Mouse (Mus musculus) intestine, embryonic 15.5 days (tissue): ENCODE measurements around the gene Agbl1. TPM values are rescaled to one million over a fixed set of nuclear protein-coding genes. Genes with fewer than 3 reads are reported as not detected.
"Not testable (repeated sequence)": the region's sequence is repeated elsewhere in the genome, so short reads cannot be mapped to it uniquely, and the experiment has no call there.

Experiments used
- ATAC-seq: fragments of 200-750 bp; cut with Nextera tagmentation; 2 replicates; pipeline ENCODE4 v1.8.0; 2017; ENCODE audit warnings: moderate TSS enrichment, moderate library complexity
- H3K27ac ChIP-seq: fragments of 300-500 bp; sonication (generic); 2 replicates; pipeline ENCODE4 v1.5.1; 2015; ENCODE audit warnings: mild to moderate bottlenecking, inconsistent platforms
- H3K27me3 ChIP-seq: fragments of 300-500 bp; sonication (generic); replicated peaks from 2 replicates; pipeline ENCODE4 v1.6.1; 2015; ENCODE audit warnings: inconsistent platforms
- H3K36me3 ChIP-seq: fragments of 300-500 bp; sonication (generic); 2 replicates; pipeline ENCODE4 v1.6.1; 2015; ENCODE audit warnings: inconsistent platforms
- H3K4me1 ChIP-seq: fragments of 300-500 bp; sonication (generic); replicated peaks from 2 replicates; pipeline ENCODE4 v1.6.1; 2015; ENCODE audit warnings: inconsistent platforms
- H3K4me2 ChIP-seq: fragments of 300-500 bp; sonication (generic); replicated peaks from 2 replicates; pipeline ENCODE4 v1.6.1; 2015; ENCODE audit warnings: mild to moderate bottlenecking, inconsistent platforms
- H3K4me3 ChIP-seq: fragments of 300-500 bp; sonication (generic); replicated peaks from 2 replicates; pipeline ENCODE4 v1.5.1; 2015; ENCODE audit warnings: inconsistent platforms
- H3K9ac ChIP-seq: fragments of 300-500 bp; sonication (generic); 2 replicates; pipeline ENCODE4 v1.6.1; 2015; ENCODE audit warnings: inconsistent platforms
- H3K9me3 ChIP-seq: fragments of 300-500 bp; sonication (generic); 2 replicates; pipeline ENCODE4 v1.6.1; 2016; ENCODE audit warnings: inconsistent platforms
- whole genome bisulfite sequencing: fragments of 180-500 bp; shearing (Covaris S2); methylation state at CpG from one replicate; pipeline ENCODE4 v1.1.7; 2015; 5-methylcytosine and 5-hydroxymethylcytosine counted together
- polyA plus RNA-seq: library from polyadenylated mRNA; unstranded; fragments of >200 nt; fragmentation: Nextera tagmentation; extraction: Ambion mirVana; gene quantifications from 2 replicates; pipeline ENCODE4 v1.2.1, GENCODE M21; 2015

Gene Agbl1
- polyA plus RNA-seq, 1 experiment from 2014 or later = not detected

DNA sequence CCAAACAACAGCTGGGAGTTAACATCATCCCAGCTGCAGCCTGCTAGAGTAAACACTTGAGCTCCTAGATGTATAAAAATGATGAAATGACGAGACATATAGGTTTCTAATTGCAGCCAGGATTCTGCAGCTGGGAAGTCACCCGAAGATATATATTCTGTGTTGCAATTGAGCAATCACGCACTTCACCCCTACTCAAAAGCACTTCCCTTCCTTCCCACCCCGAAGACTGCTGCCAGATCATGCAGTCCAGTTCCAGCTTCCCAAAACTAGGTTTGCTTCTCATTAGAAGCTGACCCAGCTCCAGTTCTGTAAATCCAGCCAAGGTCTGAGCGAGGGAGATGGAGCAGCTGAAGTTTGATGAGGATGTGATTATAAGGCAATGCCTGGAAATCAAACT is 431.4 kb downstream of the Agbl1 start:
- WGBS = 38% methylated on average over 5 of the region's 5 CpGs
- Histone ChIP-seq H3K9ac (no peak overlapping the region), H3K9me3 (no peaks in the 10 kb centered on the region), H3K4me3 (no peak overlapping the region), H3K36me3 (no peaks in the 10 kb centered on the region), H3K4me2 (no peak overlapping the region), H3K27me3 (no peaks in the 10 kb centered on the region), H3K4me1 (0 out of 2 replicates have a peak, but pooled peaks cover 4% of the 10 kb centered on the region), H3K27ac (0 out of 2 replicates have a peak overlapping the region, but pooled peaks have one; percentile 40)
- ATAC-seq = peak; percentile 78

DNA sequence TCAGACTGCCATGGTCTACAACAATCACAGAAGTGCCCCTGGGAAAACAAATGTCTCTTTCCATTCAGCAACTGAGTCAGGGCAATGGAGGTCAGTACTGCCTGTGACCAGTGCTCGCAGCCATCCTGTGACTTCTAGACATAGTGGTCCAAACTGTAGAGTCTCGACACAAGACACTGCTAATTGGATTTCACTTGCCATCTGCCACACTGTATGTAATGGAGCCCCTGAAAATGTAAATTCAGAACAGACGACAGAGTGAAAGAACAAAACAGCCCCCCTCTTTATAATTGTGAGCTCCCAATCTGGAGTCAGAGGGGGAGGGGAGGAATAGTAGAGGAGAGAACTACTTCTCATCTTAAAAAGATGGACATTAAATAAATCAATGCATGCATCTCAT is 445.2 kb downstream of the Agbl1 start:
- Histone ChIP-seq H3K9ac (no peak overlapping the region), H3K4me2 (no peak overlapping the region), H3K4me1 (no peaks in the 10 kb centered on the region), H3K27me3 (no peaks in the 10 kb centered on the region), H3K9me3 (no peaks in the 10 kb centered on the region), H3K36me3 (no peaks in the 10 kb centered on the region), H3K4me3 (no peak overlapping the region), H3K27ac (no peak overlapping the region)
- 70% methylated on average over 3 of the region's 3 CpGs for WGBS
- ATAC-seq = no peak

DNA sequence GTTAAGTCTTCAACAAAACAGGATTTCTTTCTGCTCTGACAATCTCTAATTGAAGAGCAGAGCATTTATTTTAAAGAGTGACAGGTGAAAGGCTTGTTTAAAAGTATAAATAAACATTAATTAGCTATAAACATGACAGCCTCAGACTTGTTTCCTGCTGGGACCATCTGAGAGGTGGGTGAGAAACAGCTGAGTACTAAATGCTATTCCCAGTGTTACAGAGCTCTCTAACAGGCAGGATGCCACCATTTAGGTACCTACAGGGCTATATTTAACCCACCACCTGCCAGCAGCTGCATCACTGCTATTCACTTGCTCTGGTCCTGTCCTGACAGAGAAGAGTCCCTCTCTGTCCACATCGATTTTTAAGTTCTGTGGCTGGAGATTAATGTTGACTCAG is 471.5 kb downstream of the Agbl1 start:
- H3K27me3 ChIP-seq = no peaks in the 10 kb centered on the region
- 50% methylated on average over 1 of the region's 1 CpGs for WGBS
- H3K4me1 ChIP-seq = no peaks in the 10 kb centered on the region
- ATAC-seq = no peak
- H3K4me2 ChIP-seq = no peak overlapping the region
- no peaks in the 10 kb centered on the region for H3K9me3 ChIP-seq
- no peaks in the 10 kb centered on the region for H3K36me3 ChIP-seq
- no peak overlapping the region for H3K9ac ChIP-seq
- no peak overlapping the region for H3K27ac ChIP-seq
- no peak overlapping the region for H3K4me3 ChIP-seq

DNA sequence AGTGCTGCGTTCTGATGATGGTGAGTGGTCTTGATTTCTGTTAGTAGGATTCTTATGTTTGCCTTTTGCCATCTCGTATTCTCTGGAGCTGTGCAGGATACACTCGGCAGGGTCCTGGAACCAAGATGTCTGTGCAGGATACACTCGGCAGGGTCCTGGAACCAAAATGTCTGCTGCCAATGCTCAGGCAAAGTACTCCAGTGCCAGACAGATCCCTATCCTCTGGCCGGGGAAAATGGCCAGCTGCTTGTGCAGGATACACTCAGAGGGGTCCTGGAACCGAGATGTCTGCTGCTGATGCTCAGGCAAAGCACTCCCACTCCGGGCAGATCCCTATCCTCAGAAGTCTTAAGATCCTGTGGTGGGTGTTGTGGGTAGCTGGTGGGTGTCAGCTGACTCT is 502.5 kb downstream of the Agbl1 start:
- not testable (repeated sequence) for ATAC-seq, H3K4me1 ChIP-seq, H3K4me3 ChIP-seq, H3K9me3 ChIP-seq, H3K4me2 ChIP-seq, H3K27ac ChIP-seq, H3K36me3 ChIP-seq, H3K9ac ChIP-seq, H3K27me3 ChIP-seq
- WGBS = 91% methylated on average over 7 of the region's 7 CpGs

DNA sequence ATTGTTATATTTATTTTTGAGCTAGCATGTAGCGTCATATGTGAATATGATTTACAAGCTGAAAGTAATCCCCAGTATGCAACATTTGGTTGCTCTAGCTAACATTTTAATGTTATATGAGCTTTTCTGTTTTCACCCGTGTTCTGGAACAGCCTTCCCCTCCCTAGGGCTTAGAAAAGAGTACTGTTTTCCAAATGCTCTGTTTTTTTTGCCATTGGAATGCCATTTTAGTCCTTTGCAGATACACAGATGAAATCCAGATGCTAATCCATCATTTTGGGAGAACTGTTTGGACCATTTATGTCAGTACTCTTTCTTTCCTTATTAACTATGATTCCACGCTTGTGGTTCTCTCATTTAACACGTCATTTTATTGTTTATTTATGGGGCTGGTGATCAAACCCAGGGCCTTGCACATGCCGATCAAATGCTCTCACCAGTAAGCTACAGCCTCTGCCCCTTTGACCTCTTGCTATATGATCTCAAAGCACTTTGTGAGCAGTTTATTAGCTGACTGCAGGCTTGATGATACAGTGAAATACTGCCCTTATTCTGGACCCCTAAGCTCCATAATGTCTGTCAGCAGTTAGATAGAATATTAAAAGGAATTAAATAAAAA is 547.7 kb downstream of the Agbl1 start:
- Histone ChIP-seq H3K4me3 (no peak overlapping the region), H3K4me2 (no peak overlapping the region), H3K9ac (no peak overlapping the region), H3K27ac (no peak overlapping the region), H3K27me3 (no peaks in the 10 kb centered on the region), H3K4me1 (no peaks in the 10 kb centered on the region), H3K9me3 (no peaks in the 10 kb centered on the region), H3K36me3 (no peaks in the 10 kb centered on the region)
- ATAC-seq = no peak
- WGBS = 21% methylated on average over 5 of the region's 5 CpGs

DNA sequence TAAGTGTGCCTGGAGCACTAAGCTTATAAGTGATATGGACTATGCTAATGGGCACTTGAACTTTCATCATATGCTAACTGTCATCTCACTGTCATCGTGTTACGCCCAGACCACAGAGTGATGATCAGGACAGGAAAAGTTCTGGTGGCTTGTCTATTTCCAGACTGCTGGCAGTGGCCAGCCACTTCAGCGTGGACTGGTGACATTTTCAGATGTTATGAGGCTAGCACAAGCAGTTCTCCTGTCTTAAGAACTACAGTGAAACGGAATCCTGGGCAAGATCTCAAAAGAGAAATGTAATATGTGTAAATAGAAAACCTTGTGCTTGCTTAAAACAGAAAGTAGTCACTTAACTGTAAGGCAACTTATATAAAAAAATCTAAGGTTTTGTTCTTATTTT is 550.8 kb downstream of the Agbl1 start:
- Histone ChIP-seq H3K4me2 (no peak overlapping the region), H3K36me3 (no peaks in the 10 kb centered on the region), H3K9me3 (no peaks in the 10 kb centered on the region), H3K4me3 (no peak overlapping the region), H3K4me1 (no peaks in the 10 kb centered on the region), H3K27me3 (no peaks in the 10 kb centered on the region), H3K9ac (no peak overlapping the region), H3K27ac (no peak overlapping the region)
- WGBS = 79% methylated on average over 4 of the region's 4 CpGs
- ATAC-seq = no peak

DNA sequence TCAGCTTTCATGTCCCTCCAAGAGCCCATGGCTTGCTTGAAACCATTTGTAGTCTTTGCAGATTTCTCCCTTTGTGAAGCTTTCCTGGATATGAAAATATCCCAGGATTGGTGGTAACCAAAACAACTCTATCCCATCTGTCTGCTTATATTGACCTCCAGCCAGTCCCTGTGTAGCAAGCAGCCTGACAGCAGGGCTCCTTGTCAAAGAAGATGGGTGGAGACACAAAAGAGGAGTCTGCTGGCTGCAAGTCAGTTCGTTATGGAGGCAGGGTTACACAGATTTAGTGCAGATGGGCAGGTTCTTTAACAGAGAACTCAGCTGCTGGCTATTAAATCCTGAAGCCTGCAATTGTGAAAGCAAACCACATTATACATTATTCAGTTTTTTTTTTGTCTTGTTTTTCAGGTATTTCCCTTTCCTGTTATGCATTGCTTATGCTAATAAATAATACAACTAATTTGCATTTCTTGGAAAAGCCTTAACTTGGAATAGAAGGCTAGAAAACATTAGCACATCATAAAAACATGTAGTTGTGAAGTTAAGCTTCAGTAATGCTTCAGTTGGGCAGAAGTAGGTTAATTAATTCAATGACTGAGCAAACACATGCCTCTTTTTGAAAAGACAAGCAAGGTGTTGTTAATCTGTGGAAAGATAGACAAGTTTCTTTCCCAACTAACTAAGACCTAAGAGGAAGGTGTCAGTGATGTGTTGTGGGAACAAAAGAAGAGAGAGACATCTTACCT is 559.0 kb downstream of the Agbl1 start:
- Histone ChIP-seq H3K4me3 (no peak overlapping the region), H3K27ac (no peak overlapping the region), H3K9ac (no peak overlapping the region), H3K4me2 (no peak overlapping the region), H3K36me3 (no peaks in the 10 kb centered on the region), H3K9me3 (no peaks in the 10 kb centered on the region), H3K27me3 (no peaks in the 10 kb centered on the region), H3K4me1 (no peaks in the 10 kb centered on the region)
- ATAC-seq = no peak
- 8% methylated on average over 1 of the region's 1 CpGs for WGBS

DNA sequence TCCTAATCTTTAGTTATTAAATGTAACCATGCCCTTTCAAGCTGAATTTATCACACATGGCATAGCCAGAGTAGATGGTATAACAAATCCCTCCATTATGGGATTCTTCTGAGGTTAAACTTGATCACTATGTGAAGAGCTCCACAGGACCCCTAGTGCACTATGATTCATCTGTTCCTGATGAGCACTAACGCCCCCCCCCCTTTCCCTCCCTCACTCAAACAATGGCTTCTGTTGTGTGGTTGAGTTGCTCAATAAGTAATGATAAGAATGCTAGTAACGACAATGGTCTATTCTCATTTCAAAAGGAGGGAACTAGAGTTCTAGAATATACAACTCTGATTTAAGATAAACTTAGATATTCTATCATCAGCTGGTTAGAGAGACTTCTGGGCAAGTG is 560.4 kb downstream of the Agbl1 start:
- no peaks in the 10 kb centered on the region for H3K36me3 ChIP-seq
- no peaks in the 10 kb centered on the region for H3K4me1 ChIP-seq
- ATAC-seq = no peak
- no peaks in the 10 kb centered on the region for H3K27me3 ChIP-seq
- H3K9ac ChIP-seq = no peak overlapping the region
- H3K4me3 ChIP-seq = no peak overlapping the region
- WGBS = 62% methylated on average over 2 of the region's 2 CpGs
- H3K27ac ChIP-seq = no peak overlapping the region
- H3K9me3 ChIP-seq = no peaks in the 10 kb centered on the region
- no peak overlapping the region for H3K4me2 ChIP-seq

DNA sequence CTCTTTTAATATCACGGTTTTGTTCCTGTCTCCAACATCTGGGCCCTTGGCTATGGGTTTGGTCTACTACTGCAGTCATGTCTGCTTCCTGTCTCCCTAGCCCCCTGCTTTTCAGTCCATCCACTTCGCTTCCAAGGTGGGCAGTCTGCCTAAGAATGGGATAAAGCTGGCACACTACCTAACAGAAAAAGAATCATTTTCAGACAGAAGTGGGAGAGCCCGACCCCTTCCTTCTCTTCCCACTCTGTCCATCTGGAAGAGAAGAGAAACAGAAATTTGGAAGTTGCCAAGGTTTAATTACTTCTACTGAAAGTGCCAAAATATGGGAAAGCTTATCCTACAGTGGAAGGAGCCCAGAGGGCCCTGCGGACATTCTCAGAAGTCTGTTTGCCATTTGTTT is 561.6 kb downstream of the Agbl1 start:
- WGBS = 72% methylated on average over 4 of the region's 4 CpGs
- ATAC-seq = no peak
- Histone ChIP-seq H3K4me1 (no peaks in the 10 kb centered on the region), H3K36me3 (no peaks in the 10 kb centered on the region), H3K4me2 (no peak overlapping the region), H3K27me3 (no peaks in the 10 kb centered on the region), H3K9ac (no peak overlapping the region), H3K27ac (no peak overlapping the region), H3K4me3 (no peak overlapping the region), H3K9me3 (no peaks in the 10 kb centered on the region)

DNA sequence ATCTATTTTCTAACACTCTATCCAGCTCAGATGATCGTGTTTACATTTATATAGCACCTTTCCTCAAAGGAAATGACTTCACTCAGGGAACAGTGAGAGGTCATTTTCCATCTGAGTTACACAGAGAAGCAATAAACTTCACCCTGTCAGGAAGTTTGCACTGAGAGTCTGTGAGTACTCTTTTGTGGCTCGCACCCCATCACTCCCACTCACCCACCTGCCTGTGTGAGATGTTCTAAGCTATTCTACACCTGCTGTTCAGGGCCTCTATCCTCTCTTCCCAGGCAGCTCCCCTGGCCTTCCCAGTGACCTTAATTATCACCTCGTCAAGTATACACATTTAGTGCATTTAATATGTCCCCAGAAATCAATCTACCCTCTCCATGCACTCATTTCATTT is 580.3 kb downstream of the Agbl1 start:
- H3K4me1 ChIP-seq = no peaks in the 10 kb centered on the region
- no peak overlapping the region for H3K9ac ChIP-seq
- no peak overlapping the region for H3K27ac ChIP-seq
- H3K36me3 ChIP-seq = no peaks in the 10 kb centered on the region
- WGBS = 28% methylated on average over 3 of the region's 3 CpGs
- H3K4me2 ChIP-seq = no peak overlapping the region
- no peak for ATAC-seq
- no peaks in the 10 kb centered on the region for H3K27me3 ChIP-seq
- H3K9me3 ChIP-seq = no peaks in the 10 kb centered on the region
- H3K4me3 ChIP-seq = no peak overlapping the region

DNA sequence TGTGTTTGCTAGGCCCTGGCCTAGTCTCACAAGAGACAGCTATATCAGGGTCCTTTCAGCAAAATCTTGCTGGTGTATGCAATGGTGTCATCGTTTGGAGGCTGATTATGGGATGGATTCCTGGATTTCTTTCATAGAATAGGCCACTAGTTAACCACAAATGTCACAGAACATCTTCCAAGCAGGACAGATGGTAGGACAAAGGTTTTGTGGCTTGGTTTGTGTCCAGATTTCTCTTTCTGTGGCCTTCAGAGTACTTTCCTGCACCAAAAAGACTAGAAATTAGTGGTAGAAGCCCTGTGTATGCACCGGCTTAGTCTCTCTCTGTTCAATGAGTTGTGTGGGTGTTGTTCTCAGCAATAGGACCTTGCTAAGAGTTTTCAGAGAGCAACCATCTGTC is 590.9 kb downstream of the Agbl1 start:
- Histone ChIP-seq H3K27me3 (no peaks in the 10 kb centered on the region), H3K36me3 (no peaks in the 10 kb centered on the region), H3K9ac (no peak overlapping the region), H3K4me3 (no peak overlapping the region), H3K4me2 (no peak overlapping the region), H3K4me1 (no peaks in the 10 kb centered on the region), H3K27ac (no peak overlapping the region), H3K9me3 (no peaks in the 10 kb centered on the region)
- 59% methylated on average over 2 of the region's 2 CpGs for WGBS
- ATAC-seq = no peak

DNA sequence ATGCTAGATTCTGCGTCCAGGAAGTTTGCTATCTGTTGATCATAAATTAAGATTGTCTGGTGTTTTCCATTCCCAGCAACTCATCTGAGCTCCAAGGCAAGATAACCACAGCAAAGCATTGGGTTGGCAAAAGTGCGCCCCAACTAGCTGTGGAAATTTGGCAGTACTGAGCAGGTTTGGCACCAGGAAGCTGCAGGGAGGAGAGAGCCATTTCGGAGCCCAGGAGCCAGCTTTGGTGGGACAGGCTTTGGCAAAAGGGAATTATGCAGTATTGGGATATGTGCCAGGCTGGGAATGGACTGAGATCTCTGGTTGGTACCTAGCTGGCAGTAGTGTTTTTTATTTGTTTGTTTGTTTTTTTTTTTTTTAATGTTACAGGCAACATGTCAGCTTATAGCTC is 612.5 kb downstream of the Agbl1 start:
- no peaks in the 10 kb centered on the region for H3K9me3 ChIP-seq
- H3K4me3 ChIP-seq = no peak overlapping the region
- 88% methylated on average over 3 of the region's 3 CpGs for WGBS
- no peak for ATAC-seq
- H3K27ac ChIP-seq = no peak overlapping the region
- H3K36me3 ChIP-seq = no peaks in the 10 kb centered on the region
- H3K9ac ChIP-seq = no peak overlapping the region
- H3K4me2 ChIP-seq = no peak overlapping the region
- no peaks in the 10 kb centered on the region for H3K4me1 ChIP-seq
- H3K27me3 ChIP-seq = no peaks in the 10 kb centered on the region
